Mouse (Mus musculus) layer of hippocampus, adult 2 months (tissue): ENCODE data around the gene Krr1. TPM values are rescaled to one million over a fixed set of nuclear protein-coding genes. Genes with fewer than 3 reads are reported as not detected.
"Not testable (repeated sequence)": the region's sequence is repeated elsewhere in the genome, so short reads cannot be mapped to it uniquely, and the experiment has no call there.

Source experiments
- DNase-seq, 2 experiments: peaks; one replicate each; pipeline ENCODE4 v3.0.0; 2022; ENCODE audit warnings: low spot score in 2 of 2
- H3K27ac ChIP-seq: fragments of 200-600 bp; 2 replicates; pipeline ENCODE4 v1.8.1; 2022
- H3K4me3 ChIP-seq: fragments of 200-600 bp; 2 replicates; pipeline ENCODE4 v1.8.1; 2022; ENCODE audit warnings: mild to moderate bottlenecking
- CTCF ChIP-seq: fragments of 200-600 bp; conservative IDR thresholded peaks from 2 replicates; pipeline ENCODE4 v1.8.1; 2022; ENCODE audit warnings: antibody characterized with exemption, mild to moderate bottlenecking, moderate library complexity
- total RNA-seq, 2 experiments: library from RNA; stranded (reverse); gene quantifications; 2 replicates each; pipeline ENCODE4 v1.2.3; 2021

The Krr1 gene
- total RNA-seq, 2 experiments from 2014 or later, result 38.2 to 41.7 TPM

GRCm38 (mm10) chr10:111996549-111996904 lies 24.1 kb downstream of the Krr1 start:
- TF ChIP-seq CTCF, result no peak
- no peak for DNase-seq
- H3K4me3 ChIP-seq, result no peak overlapping the region
- H3K27ac ChIP-seq, result no peak overlapping the region

GRCm38 (mm10) chr10:111996911-111997347 lies 24.5 kb downstream of the Krr1 start:
- no peak overlapping the region for H3K4me3 ChIP-seq
- no peak for DNase-seq
- H3K27ac ChIP-seq, result no peak overlapping the region
- TF ChIP-seq CTCF, result no peak

GRCm38 (mm10) chr10:111997671-111998070 lies 25.2 kb downstream of the Krr1 start:
- no peak overlapping the region for H3K4me3 ChIP-seq
- no peak for DNase-seq
- no peak overlapping the region for H3K27ac ChIP-seq
- TF ChIP-seq CTCF, result no peak

GRCm38 (mm10) chr10:111999765-112000164 lies 27.3 kb downstream of the Krr1 start:
- Histone ChIP-seq H3K4me3 (no peak overlapping the region), H3K27ac (no peak overlapping the region)
- no peak for TF ChIP-seq CTCF
- DNase-seq, result no peak

- TF ChIP-seq CTCF, result no peak
- Histone ChIP-seq H3K27ac (no peak overlapping the region), H3K4me3 (no peak overlapping the region)
- no peak for DNase-seq
Observed at GRCm38 (mm10) chr10:112000568-112000967, 28.1 kb downstream of the Krr1 start.

- H3K27ac ChIP-seq, result no peak overlapping the region
- H3K4me3 ChIP-seq, result no peak overlapping the region
- TF ChIP-seq CTCF, result no peak
- no peak for DNase-seq
Observed at GRCm38 (mm10) chr10:112001350-112001749, 28.9 kb downstream of the Krr1 start.

GRCm38 (mm10) chr10:112001756-112002520 lies 29.5 kb downstream of the Krr1 start:
- Histone ChIP-seq H3K4me3 (no peak overlapping the region), H3K27ac (no peak overlapping the region)
- DNase-seq, result no peak
- TF ChIP-seq CTCF, result no peak

GRCm38 (mm10) chr10:112002544-112003215 lies 30.2 kb downstream of the Krr1 start, which contains the start of gene Glipr1:
Gene Glipr1 (minus strand): TSS chr10:112002631.
- TF ChIP-seq CTCF, result no peak
- no peak for DNase-seq
- Histone ChIP-seq H3K27ac (no peak within 1 kb of the TSS), H3K4me3 (no peak within 1 kb of the TSS)

GRCm38 (mm10) chr10:112009511-112009910 lies 37.0 kb downstream of the Krr1 start:
- not testable (repeated sequence) for DNase-seq, H3K4me3 ChIP-seq, H3K27ac ChIP-seq

- no peak for TF ChIP-seq CTCF
- no peak overlapping the region for H3K4me3 ChIP-seq
Observed at GRCm38 (mm10) chr10:112023585-112023984, 51.1 kb downstream of the Krr1 start.

GRCm38 (mm10) chr10:112028689-112029088 lies 56.2 kb downstream of the Krr1 start:
- not testable (repeated sequence) for H3K27ac ChIP-seq, H3K4me3 ChIP-seq, DNase-seq

More at GRCm38 (mm10) chr10:112023585-112023984, 51.1 kb downstream of the Krr1 start:
- no peak overlapping the region for H3K27ac ChIP-seq
- DNase-seq, result no peak

Other genes starting within 250 kb of the Krr1 start
- 1 to 10 TPM; 1.9 to 2.8 TPM for gene Glipr1, start 30.0 kb downstream of the Krr1 start, total RNA-seq
- gene Glipr1l1, start 87.5 kb downstream of the Krr1 start, total RNA-seq, result not detected
- gene Glipr1l2, start 110.7 kb downstream of the Krr1 start, total RNA-seq, result not detected
- not detected for gene Glipr1l3, start 187.7 kb downstream of the Krr1 start, total RNA-seq
- gene Caps2, start 191.0 kb downstream of the Krr1 start, total RNA-seq, result under 1 TPM in 1 of 2 experiments, not detected in 1; 0.26 TPM